Mouse (Mus musculus): ENCODE results near the gene Slc6a1. TPM values are rescaled to one million over a fixed set of nuclear protein-coding genes. Genes with fewer than 3 reads are reported as not detected.

The Slc6a1 gene
- polyA plus RNA-seq (2014; fragmentation: Nextera tagmentation; extraction: Ambion mirVana): not detected in 2 replicates

DNA sequence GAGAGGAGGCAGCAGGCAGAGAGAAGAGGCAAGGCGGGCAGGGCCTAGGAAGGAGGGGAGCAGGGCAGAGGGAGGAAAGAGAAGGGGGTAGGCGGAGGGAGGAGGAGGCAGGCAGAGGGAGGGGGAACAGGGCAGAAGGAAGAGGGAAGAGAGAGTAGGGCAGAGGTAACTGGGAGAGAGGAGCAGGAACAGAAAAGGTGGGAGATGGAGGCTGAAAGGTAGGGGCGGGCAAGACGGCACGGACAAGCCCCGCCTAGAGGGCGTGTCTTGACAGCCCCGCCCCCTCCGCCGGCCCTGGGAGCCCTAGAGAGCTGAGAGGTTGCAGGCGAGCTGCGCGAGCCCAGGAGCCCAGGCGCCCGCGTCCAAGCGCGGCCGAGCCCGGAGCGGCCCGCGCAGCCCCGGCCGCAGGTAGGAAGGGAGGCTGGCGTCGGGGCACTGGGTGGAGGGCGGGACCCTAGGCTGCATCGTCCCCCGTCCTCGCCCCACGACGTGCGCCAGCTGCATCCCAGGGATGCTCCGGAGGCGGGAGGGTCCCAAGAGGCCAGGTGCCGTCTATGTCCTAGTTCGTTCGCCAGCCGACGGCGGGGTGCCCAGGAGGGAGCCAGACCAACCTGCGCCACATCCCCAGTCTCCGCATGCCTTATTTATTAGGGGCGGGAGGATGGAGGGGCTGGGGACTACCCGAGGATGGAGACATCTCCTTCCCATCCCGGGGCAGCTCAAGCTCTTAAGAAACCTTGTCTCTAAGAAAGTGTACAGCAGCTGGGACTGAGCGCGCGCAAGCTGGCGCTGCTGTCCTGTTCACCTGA is at the start of gene Slc6a1:
Gene Slc6a1 (plus strand): TSS at position 167 of the 809 bp plus-strand sequence.
- 3% methylated on average over 36 of the region's 51 CpGs for WGBS
- H3K4me1 ChIP-seq (ENCODE audit: control insufficient read depth, insufficient read depth, low read length): no peaks in the 10 kb centered on the region
- H3K4me2 ChIP-seq (replicated peaks; ENCODE audit: low read depth, low read length): no peak within 1 kb of the TSS; the same call in 1 of the 2 replicates
- no peaks in the 10 kb centered on the region for H3K9me3 ChIP-seq (ENCODE audit: control insufficient read depth, low read depth, low read length)
- H3K9ac ChIP-seq (replicated peaks; ENCODE audit: low read depth, low read length): no peak within 1 kb of the TSS
- no peaks in the 10 kb centered on the region for H3K36me3 ChIP-seq (ENCODE audit: control insufficient read depth, insufficient read depth, low read length)
- ATAC-seq (ENCODE audit: insufficient number of reproducible peaks, insufficient read depth, low FRiP score, low read depth): peak; percentile 78; the same call in 1 of the 2 replicates
- H3K27ac ChIP-seq (ENCODE audit: low read length): no peak within 1 kb of the TSS
- H3K4me3 ChIP-seq (ENCODE audit: low read depth, low read length): 0 out of 2 replicates have a peak within 1 kb of the TSS, but pooled peaks have one; percentile 3
- H3K27me3 ChIP-seq (ENCODE audit: control insufficient read depth, insufficient read depth, low read length): peaks cover 50% of the 10 kb centered on the region

DNA sequence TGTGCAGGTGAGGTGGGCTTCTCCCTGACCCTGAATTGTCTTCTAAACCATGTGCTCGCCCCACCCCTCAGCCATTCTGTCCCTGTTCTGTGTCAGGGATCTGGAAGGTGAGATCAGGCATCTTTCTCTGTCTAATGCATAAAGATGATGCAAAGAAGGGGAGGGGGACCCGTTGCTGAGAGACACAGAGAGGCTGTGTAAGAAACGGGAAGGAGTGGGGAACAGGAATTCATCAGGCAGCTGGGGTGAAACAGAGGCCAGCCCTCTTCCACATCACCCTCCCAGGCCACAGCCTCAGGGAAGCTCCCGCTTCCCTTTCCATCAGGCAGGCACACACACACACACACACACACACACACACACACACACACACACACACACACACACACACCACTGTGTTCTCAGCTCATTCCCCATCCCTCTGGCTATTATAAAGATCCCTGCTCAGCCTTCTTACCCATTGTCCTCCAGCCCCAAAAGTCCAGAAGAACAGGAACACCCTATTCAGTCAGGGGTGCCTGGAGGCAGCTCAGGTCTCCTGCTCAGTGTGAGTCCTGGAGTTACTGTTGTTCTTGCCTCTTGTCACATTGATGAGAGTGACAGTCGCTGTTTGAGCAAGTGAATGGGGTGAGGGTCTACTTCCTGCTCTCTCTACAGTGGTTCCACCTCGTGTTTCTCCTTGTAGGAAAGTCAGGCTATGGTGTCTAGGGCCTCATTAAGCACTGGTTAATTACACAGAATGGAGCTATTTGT is 43.4 kb upstream of the Slc6a1 start:
- Histone ChIP-seq H3K9me3 (ENCODE audit: control insufficient read depth, low read depth, low read length) (no peaks in the 10 kb centered on the region), H3K9ac (replicated peaks; ENCODE audit: low read depth, low read length) (no peak overlapping the region), H3K4me2 (replicated peaks; ENCODE audit: low read depth, low read length) (no peak overlapping the region), H3K27ac (ENCODE audit: low read length) (no peak overlapping the region), H3K27me3 (ENCODE audit: control insufficient read depth, insufficient read depth, low read length) (no peaks in the 10 kb centered on the region), H3K4me3 (ENCODE audit: low read depth, low read length) (no peak overlapping the region), H3K36me3 (ENCODE audit: control insufficient read depth, insufficient read depth, low read length) (no peaks in the 10 kb centered on the region), H3K4me1 (ENCODE audit: control insufficient read depth, insufficient read depth, low read length) (no peaks in the 10 kb centered on the region)
- ATAC-seq (ENCODE audit: insufficient number of reproducible peaks, insufficient read depth, low FRiP score, low read depth): peak; percentile 23; the same call in 1 of the 2 replicates
- WGBS: 42% methylated on average over 3 of the region's 6 CpGs

DNA sequence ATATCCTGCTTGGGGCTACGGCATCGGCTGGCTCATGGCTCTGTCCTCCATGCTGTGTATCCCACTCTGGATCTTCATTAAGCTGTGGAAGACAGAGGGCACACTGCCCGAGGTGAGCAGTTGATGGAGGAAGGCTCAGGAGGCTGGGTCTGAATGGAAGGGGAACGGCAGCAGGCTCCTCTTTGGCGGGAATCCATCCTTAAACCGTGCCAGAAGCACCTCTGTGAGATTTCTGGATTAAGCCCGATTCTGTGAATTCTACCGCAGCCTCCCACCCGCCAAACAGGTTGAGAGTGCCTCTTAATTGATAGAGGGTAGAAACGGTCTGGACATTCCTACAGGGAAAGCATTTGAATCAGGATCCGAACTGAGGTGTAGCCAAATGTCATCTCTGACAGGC is 36.8 kb upstream of the Slc6a1 start:
- ATAC-seq (ENCODE audit: insufficient number of reproducible peaks, insufficient read depth, low FRiP score, low read depth): no peak
- H3K36me3 ChIP-seq (ENCODE audit: control insufficient read depth, insufficient read depth, low read length): no peaks in the 10 kb centered on the region
- H3K4me3 ChIP-seq (ENCODE audit: low read depth, low read length): no peak overlapping the region
- H3K9ac ChIP-seq (replicated peaks; ENCODE audit: low read depth, low read length): no peak overlapping the region
- H3K9me3 ChIP-seq (ENCODE audit: control insufficient read depth, low read depth, low read length): no peaks in the 10 kb centered on the region
- H3K27me3 ChIP-seq (ENCODE audit: control insufficient read depth, insufficient read depth, low read length): no peaks in the 10 kb centered on the region
- H3K27ac ChIP-seq (ENCODE audit: low read length): no peak overlapping the region
- no peak overlapping the region for H3K4me2 ChIP-seq (replicated peaks; ENCODE audit: low read depth, low read length)
- WGBS: 66% methylated on average over 11 of the region's 11 CpGs
- H3K4me1 ChIP-seq (ENCODE audit: control insufficient read depth, insufficient read depth, low read length): no peaks in the 10 kb centered on the region

DNA sequence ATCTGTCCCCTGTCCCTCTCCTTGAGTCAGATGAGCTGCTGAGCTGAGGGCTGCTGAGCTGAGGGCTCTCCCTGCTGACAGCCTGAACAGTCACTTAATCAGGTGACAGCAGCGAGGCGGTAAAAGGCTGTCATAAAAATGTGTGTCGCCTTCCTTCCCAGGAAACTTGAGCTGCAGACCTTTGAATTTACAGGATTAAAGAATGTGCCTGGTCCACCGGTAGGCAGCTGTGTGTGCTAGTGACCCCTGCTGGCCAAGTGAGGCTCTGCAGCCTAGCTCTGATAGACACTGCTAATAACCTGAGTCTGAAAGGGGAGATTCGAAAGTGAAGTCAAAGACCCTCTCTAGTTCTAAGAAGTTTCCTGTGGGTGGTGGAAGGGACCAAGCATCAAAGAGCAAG is 32.1 kb upstream of the Slc6a1 start:
- ATAC-seq (ENCODE audit: insufficient number of reproducible peaks, insufficient read depth, low FRiP score, low read depth): no peak
- Histone ChIP-seq H3K27ac (ENCODE audit: low read length) (no peak overlapping the region), H3K4me3 (ENCODE audit: low read depth, low read length) (no peak overlapping the region), H3K9ac (replicated peaks; ENCODE audit: low read depth, low read length) (no peak overlapping the region), H3K36me3 (ENCODE audit: control insufficient read depth, insufficient read depth, low read length) (no peaks in the 10 kb centered on the region), H3K27me3 (ENCODE audit: control insufficient read depth, insufficient read depth, low read length) (no peaks in the 10 kb centered on the region), H3K4me1 (ENCODE audit: control insufficient read depth, insufficient read depth, low read length) (no peaks in the 10 kb centered on the region), H3K4me2 (replicated peaks; ENCODE audit: low read depth, low read length) (no peak overlapping the region), H3K9me3 (ENCODE audit: control insufficient read depth, low read depth, low read length) (no peaks in the 10 kb centered on the region)
- WGBS: 8% methylated on average over 5 of the region's 5 CpGs

DNA sequence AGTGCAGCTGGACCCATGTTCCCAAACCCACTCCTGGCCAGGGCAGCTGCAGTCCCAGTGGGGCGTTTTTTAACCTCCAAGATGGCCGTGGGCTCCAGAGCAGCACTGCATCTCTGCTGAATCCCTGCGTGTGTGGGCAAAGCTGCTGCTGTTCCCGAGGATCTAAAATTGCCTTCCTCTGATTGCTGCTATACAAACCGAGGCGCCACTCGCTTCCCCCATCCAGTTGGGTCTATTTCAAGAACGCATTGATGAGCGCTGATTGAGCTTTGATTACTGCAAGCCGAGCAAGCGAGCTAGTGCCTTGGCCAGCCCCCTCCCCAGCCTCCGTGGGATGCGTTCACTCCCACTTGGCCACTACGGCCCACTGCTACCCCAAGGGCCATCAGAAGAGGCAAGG is 27.5 kb upstream of the Slc6a1 start:
- 81% methylated on average over 14 of the region's 14 CpGs for WGBS
- Histone ChIP-seq H3K36me3 (ENCODE audit: control insufficient read depth, insufficient read depth, low read length) (no peaks in the 10 kb centered on the region), H3K4me1 (ENCODE audit: control insufficient read depth, insufficient read depth, low read length) (no peaks in the 10 kb centered on the region), H3K27me3 (ENCODE audit: control insufficient read depth, insufficient read depth, low read length) (no peaks in the 10 kb centered on the region), H3K4me2 (replicated peaks; ENCODE audit: low read depth, low read length) (no peak overlapping the region), H3K9me3 (ENCODE audit: control insufficient read depth, low read depth, low read length) (no peaks in the 10 kb centered on the region), H3K27ac (ENCODE audit: low read length) (no peak overlapping the region), H3K9ac (replicated peaks; ENCODE audit: low read depth, low read length) (no peak overlapping the region), H3K4me3 (ENCODE audit: low read depth, low read length) (no peak overlapping the region)
- ATAC-seq (ENCODE audit: insufficient number of reproducible peaks, insufficient read depth, low FRiP score, low read depth): no peak

DNA sequence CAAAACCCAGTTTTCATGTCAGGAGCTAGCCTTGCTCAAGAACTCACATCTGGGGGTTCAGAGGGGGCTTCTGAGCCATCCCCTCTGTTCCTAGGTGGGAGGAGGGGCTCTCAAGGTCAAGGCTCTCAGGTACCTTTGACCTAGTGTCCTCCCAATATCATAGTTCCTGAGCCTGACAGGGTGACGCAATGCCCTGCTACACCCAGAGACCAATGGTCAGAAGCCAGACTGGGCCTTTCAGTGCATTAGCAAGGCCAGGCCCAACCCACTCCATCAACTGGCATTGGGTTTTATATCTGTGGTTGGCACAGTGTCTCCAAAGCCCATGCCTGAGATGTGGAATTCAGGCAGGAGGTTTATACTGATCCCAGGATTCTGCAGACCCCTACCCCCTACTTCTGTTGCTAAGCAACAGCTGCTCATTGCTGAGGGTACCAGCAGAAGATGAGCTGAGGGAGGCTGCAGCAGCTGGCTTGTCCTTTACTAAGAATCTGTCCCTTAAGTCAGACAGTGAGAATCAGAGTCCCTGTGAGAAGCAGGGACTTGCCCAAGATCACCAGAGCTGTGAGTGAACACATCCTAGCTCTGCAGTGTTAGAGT is 24.6 kb upstream of the Slc6a1 start:
- Histone ChIP-seq H3K27me3 (ENCODE audit: control insufficient read depth, insufficient read depth, low read length) (no peaks in the 10 kb centered on the region), H3K4me1 (ENCODE audit: control insufficient read depth, insufficient read depth, low read length) (no peaks in the 10 kb centered on the region), H3K9ac (replicated peaks; ENCODE audit: low read depth, low read length) (no peak overlapping the region), H3K9me3 (ENCODE audit: control insufficient read depth, low read depth, low read length) (no peaks in the 10 kb centered on the region), H3K36me3 (ENCODE audit: control insufficient read depth, insufficient read depth, low read length) (no peaks in the 10 kb centered on the region), H3K27ac (ENCODE audit: low read length) (no peak overlapping the region), H3K4me3 (ENCODE audit: low read depth, low read length) (no peak overlapping the region), H3K4me2 (replicated peaks; ENCODE audit: low read depth, low read length) (no peak overlapping the region)
- no peak for ATAC-seq (ENCODE audit: insufficient number of reproducible peaks, insufficient read depth, low FRiP score, low read depth)
- WGBS: 56% methylated on average over 1 of the region's 1 CpGs

DNA sequence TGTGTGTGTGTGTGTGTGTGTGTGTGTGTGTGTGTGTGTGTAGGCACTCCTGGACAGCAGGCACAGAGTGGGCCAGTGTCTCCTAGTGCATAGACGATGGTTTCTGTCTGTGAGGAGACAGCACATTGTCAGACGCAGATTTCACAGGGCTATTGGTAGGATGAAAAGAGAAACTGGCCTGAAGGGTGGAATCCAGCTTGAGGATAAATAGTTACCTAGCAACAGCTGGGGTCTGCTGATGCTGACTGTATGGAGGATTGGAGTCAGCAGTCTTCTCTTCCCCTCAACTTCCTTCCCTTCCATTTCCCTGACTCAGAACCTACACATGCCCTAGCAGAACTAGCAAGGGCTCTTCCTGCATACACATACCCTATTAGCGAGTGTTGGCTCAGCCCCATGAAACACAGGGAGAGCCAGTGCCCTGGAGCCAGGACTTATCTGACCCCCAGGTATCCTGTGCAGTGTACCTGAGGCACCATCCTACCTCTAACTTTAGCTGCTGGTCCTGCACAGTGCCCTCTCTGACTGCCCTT is 23.7 kb upstream of the Slc6a1 start:
- Histone ChIP-seq H3K9me3 (ENCODE audit: control insufficient read depth, low read depth, low read length) (no peaks in the 10 kb centered on the region), H3K36me3 (ENCODE audit: control insufficient read depth, insufficient read depth, low read length) (no peaks in the 10 kb centered on the region), H3K27me3 (ENCODE audit: control insufficient read depth, insufficient read depth, low read length) (no peaks in the 10 kb centered on the region), H3K4me2 (replicated peaks; ENCODE audit: low read depth, low read length) (no peak overlapping the region), H3K27ac (ENCODE audit: low read length) (no peak overlapping the region), H3K4me1 (ENCODE audit: control insufficient read depth, insufficient read depth, low read length) (no peaks in the 10 kb centered on the region), H3K4me3 (ENCODE audit: low read depth, low read length) (no peak overlapping the region), H3K9ac (replicated peaks; ENCODE audit: low read depth, low read length) (no peak overlapping the region)
- WGBS: 52% methylated on average over 3 of the region's 3 CpGs
- ATAC-seq (ENCODE audit: insufficient number of reproducible peaks, insufficient read depth, low FRiP score, low read depth): 0 out of 2 replicates have a peak, but pooled peaks have one; percentile 19

DNA sequence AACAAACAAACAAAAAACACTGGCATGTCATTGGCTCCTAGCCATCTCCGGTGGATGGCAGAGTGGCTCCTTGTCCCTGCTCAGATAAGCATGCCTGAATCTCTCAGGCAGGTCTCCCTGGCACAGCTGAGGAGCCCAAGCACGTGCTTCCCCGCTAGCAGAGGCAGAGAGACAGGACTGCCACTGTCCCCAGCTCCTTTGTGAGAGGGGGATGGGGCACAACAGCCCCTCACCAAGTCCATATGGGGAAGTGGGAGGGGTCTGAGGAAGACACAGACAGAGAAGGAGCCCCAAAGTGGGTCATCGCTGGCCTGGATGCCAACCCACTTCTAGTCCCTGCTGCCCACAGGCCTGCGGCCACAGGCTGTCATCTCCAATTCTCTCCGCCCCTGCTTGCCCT is 20.8 kb upstream of the Slc6a1 start:
- Histone ChIP-seq H3K9me3 (ENCODE audit: control insufficient read depth, low read depth, low read length) (no peaks in the 10 kb centered on the region), H3K27ac (ENCODE audit: low read length) (no peak overlapping the region), H3K4me1 (ENCODE audit: control insufficient read depth, insufficient read depth, low read length) (no peaks in the 10 kb centered on the region), H3K36me3 (ENCODE audit: control insufficient read depth, insufficient read depth, low read length) (no peaks in the 10 kb centered on the region), H3K4me3 (ENCODE audit: low read depth, low read length) (no peak overlapping the region), H3K9ac (replicated peaks; ENCODE audit: low read depth, low read length) (no peak overlapping the region), H3K4me2 (replicated peaks; ENCODE audit: low read depth, low read length) (no peak overlapping the region), H3K27me3 (ENCODE audit: control insufficient read depth, insufficient read depth, low read length) (no peaks in the 10 kb centered on the region)
- ATAC-seq (ENCODE audit: insufficient number of reproducible peaks, insufficient read depth, low FRiP score, low read depth): no peak
- WGBS: 68% methylated on average over 6 of the region's 6 CpGs
